Mouse (Mus musculus) forebrain, embryonic 16.5 days (tissue): ENCODE data around the gene Bcl11b. TPM values are rescaled to one million over a fixed set of nuclear protein-coding genes. Genes with fewer than 3 reads are reported as not detected.

Experiments used
- polyA plus RNA-seq: library from polyadenylated mRNA; unstranded; fragments of >200 nt; fragmentation: Nextera tagmentation; extraction: Ambion mirVana; gene quantifications from 2 replicates; pipeline ENCODE4 v1.2.1, GENCODE M21; 2015

Bcl11b gene
- polyA plus RNA-seq, 1 experiment from 2014 or later, result 81.4 TPM

Other genes with a start within 250 kb of the Bcl11b start
- gene Setd3, start 175.7 kb upstream of the Bcl11b start, polyA plus RNA-seq, result 104 and 116 TPM in 2 replicates
- gene Ccnk, start 176.0 kb upstream of the Bcl11b start, polyA plus RNA-seq, result 3.1 and 3.2 TPM in 2 replicates